Mouse (Mus musculus): Measurements from ENCODE around the gene Pdf. TPM values are rescaled to one million over a fixed set of nuclear protein-coding genes. Genes with fewer than 3 reads are reported as not detected.

Pdf gene
- 53.2 and 57.4 TPM in 2 replicates for polyA plus RNA-seq (2016; fragmentation: Nextera tagmentation; extraction: Ambion mirVana)

DNA sequence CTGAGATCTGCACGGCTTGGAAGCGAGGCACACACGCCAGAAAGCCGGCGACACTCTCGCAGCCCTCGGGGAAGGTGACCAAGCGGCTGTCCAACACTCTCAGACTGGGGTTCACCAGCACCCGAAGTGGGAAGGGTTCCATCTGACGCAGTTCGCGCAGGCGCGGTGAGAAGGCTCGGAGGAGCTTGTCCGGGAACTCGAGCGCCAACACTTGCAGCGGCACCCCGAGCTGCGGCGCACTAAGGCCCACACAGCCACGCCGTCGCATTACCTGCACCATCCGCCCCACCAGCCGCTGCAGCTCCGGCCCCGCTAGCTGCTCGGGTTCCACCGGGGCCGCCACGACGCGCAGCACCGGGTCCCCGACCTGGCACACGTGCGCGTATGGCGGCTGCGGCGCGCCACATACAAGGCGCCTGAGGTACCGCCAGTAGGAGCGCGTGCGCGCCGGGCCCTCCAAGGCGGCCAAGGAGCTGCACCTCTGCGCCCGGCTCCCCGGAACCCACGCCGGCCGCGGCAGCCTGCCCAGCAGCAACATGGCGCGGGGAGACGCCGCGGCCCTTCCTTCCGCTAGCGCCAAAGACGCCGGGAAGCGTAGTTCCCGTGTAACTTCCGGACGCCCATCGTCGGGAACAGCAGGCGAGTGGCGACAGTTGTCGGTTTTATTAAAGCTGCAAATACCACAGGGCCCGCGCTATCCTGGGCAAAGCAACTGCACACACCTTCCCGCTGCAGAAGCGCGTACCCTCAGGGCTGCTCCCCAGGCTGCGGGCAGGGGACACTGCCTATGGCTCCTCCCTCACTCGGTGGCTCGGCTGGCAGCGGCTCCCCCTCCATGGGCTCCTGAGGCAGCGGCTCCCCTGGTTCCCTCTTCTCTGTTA lies at the start of gene Pdf:
Gene Pdf, minus strand, starts transcription at position 554 of the 881 bp plus-strand sequence.
- under 1% methylated on average over 87 of the region's 87 CpGs for WGBS
- no peaks in the 10 kb centered on the region for H3K27me3 ChIP-seq

DNA sequence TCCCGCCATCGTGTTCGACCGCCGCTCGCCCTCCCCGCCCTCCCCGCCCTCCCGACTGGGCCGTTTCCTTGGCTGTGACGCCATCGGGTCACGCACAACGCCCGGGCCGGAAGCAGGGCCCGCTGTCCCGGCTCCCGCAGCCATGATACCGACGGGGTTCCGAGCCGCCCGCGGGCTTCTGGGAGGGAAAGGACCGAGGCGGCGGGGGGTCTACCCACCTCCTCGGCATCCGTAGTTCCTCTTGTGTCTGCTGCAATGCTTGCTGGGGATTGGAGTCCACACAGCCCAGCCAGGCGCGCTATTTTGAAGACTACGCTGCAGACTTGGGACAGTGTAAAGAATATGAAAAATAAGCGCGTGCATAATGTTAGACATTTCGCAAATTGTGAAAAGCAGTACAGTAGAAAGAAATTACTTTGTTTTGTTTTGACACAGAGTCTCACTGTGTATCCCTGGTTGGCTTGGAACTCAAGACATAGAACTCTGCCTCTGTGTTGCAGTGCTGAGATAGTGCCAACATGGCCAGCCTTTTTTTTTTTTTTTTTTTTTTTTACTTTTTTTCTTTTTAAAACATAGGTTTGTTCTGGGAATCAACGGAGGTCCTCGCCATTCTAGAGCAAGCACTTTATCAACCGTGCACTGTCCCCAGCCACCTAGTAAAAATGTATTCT lies 48.1 kb upstream of the Pdf start, which contains the start of gene Terf2:
Gene Terf2, minus strand, starts transcription at position 182 of the 671 bp plus-strand sequence.
- peak within 1 kb of the TSS; percentile 88 for H3K9ac ChIP-seq
- H3K4me1 ChIP-seq, result peaks cover 9% of the 10 kb centered on the region; the same call in 1 of the 2 replicates

More for the DNA sequence above, at the start of gene Pdf:
- ATAC-seq (ENCODE audit: insufficient number of reproducible peaks, insufficient read depth, low FRiP score, low TSS enrichment), result peak; percentile 83
- peaks cover 8% of the 10 kb centered on the region for H3K4me1 ChIP-seq
- peaks cover 76% of the 10 kb centered on the region for H3K36me3 ChIP-seq
- peak within 1 kb of the TSS; percentile 94 for H3K27ac ChIP-seq
- H3K4me3 ChIP-seq, result peak within 1 kb of the TSS; percentile 66
- peak within 1 kb of the TSS; percentile 77 for H3K9ac ChIP-seq
- H3K4me2 ChIP-seq (replicated peaks), result peak within 1 kb of the TSS; percentile 90
- H3K9me3 ChIP-seq, result no peaks in the 10 kb centered on the region

DNA sequence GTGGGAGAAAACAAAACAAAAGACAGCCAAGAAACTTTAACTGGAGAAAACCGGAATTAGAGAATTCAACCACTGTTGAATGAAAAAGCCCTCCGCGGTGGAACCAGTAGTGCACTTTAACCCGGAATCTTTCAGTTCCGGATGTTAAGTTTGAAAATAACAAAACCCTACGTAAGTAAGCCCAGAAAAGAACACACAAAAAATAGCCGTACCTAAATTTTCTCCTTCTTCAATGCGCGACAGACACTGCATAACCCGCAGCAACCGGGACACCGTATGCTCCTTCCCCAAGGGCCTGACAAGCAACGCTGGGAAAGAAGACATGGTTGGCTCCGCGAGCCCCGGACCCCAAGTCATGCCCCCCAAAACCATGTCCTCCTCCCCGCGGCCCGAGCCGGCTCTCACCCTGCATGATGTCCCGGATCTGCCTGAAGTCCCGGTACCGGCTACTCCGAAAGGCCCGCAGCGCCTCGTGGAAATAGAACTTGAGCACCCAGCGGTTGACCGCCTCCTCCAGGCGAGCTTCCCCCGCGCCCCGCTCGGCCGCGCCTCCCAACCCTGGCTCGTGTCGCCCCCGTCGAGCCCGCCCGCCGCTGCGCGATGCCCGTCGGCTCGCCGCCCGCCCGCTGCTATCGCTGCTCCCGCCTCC lies 47.4 kb upstream of the Pdf start:
- Histone ChIP-seq H3K4me1 (peaks cover 9% of the 10 kb centered on the region; the same call in 1 of the 2 replicates), H3K4me2 (replicated peaks) (peak overlapping the region; percentile 61), H3K27ac (peak overlapping the region; percentile 92), H3K36me3 (peaks cover 27% of the 10 kb centered on the region), H3K9me3 (no peaks in the 10 kb centered on the region), H3K4me3 (peak overlapping the region; percentile 74), H3K9ac (peak overlapping the region; percentile 88), H3K27me3 (no peaks in the 10 kb centered on the region)
- ATAC-seq (ENCODE audit: insufficient number of reproducible peaks, insufficient read depth, low FRiP score, low TSS enrichment), result peak; percentile 73
- under 1% methylated on average over 45 of the region's 53 CpGs for WGBS

More for the DNA sequence above, 48.1 kb upstream of the Pdf start, which contains the start of gene Terf2:
- H3K27me3 ChIP-seq, result no peaks in the 10 kb centered on the region
- peak; percentile 90 for ATAC-seq (ENCODE audit: insufficient number of reproducible peaks, insufficient read depth, low FRiP score, low TSS enrichment)
- peaks cover 22% of the 10 kb centered on the region for H3K36me3 ChIP-seq
- WGBS, result 4% methylated on average over 39 of the region's 39 CpGs
- H3K4me3 ChIP-seq, result peak within 1 kb of the TSS; percentile 74
- H3K9me3 ChIP-seq, result no peaks in the 10 kb centered on the region
- H3K4me2 ChIP-seq (replicated peaks), result peak within 1 kb of the TSS; percentile 61
- H3K27ac ChIP-seq, result peak within 1 kb of the TSS; percentile 92

DNA sequence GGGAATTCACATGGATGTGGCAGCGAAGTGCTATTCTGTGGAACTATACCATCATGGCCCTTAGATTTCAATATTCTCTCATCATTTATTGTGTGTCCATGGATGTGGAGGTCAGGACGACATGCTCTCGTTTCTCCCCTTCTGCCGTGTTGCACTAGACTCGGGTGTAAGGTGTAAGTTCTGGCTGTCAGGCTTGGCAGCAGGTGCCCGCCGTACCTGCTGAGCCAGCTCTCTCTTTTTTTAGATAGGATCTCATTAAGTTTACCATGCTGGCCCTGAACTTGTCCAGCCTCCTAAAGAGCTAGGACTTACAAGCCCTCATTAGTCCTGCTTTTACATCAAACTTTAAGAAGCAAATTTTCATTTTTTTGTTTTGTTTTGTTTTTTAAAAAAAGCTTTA lies 42.1 kb upstream of the Pdf start:
- H3K4me3 ChIP-seq, result no peak overlapping the region
- H3K9ac ChIP-seq, result no peak overlapping the region
- H3K27ac ChIP-seq, result no peak overlapping the region
- no peaks in the 10 kb centered on the region for H3K27me3 ChIP-seq
- peaks cover 9% of the 10 kb centered on the region; the same call in 1 of the 2 replicates for H3K4me1 ChIP-seq
- H3K36me3 ChIP-seq, result peaks cover 74% of the 10 kb centered on the region
- H3K9me3 ChIP-seq, result no peaks in the 10 kb centered on the region
- no peak for ATAC-seq (ENCODE audit: insufficient number of reproducible peaks, insufficient read depth, low FRiP score, low TSS enrichment)
- WGBS, result 98% methylated on average over 7 of the region's 7 CpGs
- H3K4me2 ChIP-seq (replicated peaks), result no peak overlapping the region

DNA sequence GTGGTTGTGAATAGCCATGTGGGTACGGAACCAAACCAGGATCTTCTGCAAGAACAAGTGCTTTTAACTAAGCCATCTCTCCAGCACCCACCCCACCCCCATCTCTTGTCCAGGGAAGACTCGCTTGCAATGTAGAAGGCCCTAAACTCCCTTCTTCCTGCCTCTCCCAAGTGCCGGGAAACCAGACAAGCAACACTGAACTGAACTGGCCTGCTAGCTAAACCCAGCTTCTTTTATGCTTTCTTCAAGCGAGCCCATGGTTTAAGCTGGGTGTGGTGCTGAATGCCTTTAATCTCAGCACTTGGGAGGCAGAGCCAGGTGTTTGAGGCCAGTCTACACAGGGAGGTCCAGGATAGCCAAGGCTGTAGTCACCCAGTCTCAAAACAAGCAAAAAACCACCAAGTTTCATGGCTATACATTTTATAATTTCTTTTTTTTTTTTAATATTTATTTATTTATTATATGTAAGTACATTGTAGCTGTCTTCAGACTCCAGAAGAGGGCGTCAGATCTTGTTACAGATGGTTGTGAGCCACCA lies 40.2 kb upstream of the Pdf start:
- WGBS, result 96% methylated on average over 5 of the region's 5 CpGs

DNA sequence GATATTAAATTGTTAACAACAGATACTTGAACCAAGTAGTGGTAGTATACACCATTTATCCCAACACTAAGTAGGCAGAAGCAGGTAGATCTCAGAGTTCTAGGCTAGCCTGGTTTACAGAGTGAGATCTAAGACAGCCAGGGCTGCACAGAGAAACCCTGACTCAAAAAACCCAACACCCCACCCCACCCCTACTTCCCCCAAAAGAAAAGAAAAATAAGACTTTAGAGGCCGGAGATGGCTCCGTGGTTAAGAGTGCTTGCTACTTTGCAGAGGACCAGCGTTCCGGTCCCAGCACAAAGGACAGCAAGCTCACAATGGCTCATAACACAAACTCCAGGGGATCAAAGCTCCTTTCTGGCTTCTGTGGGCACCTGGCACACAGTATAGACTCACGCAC lies 37.6 kb upstream of the Pdf start:
- no peak overlapping the region for H3K9ac ChIP-seq
- no peaks in the 10 kb centered on the region for H3K4me1 ChIP-seq
- no peak overlapping the region for H3K4me3 ChIP-seq
- H3K4me2 ChIP-seq (replicated peaks), result no peak overlapping the region
- H3K27me3 ChIP-seq, result no peaks in the 10 kb centered on the region
- no peak for ATAC-seq (ENCODE audit: insufficient number of reproducible peaks, insufficient read depth, low FRiP score, low TSS enrichment)
- H3K9me3 ChIP-seq, result no peaks in the 10 kb centered on the region
- H3K27ac ChIP-seq, result no peak overlapping the region
- WGBS, result 96% methylated on average over 5 of the region's 5 CpGs
- peaks cover 75% of the 10 kb centered on the region for H3K36me3 ChIP-seq

More for the DNA sequence above, 40.2 kb upstream of the Pdf start:
- Histone ChIP-seq H3K9me3 (no peaks in the 10 kb centered on the region), H3K36me3 (peaks cover 72% of the 10 kb centered on the region), H3K4me2 (replicated peaks) (no peak overlapping the region), H3K4me3 (no peak overlapping the region), H3K4me1 (no peaks in the 10 kb centered on the region), H3K27me3 (no peaks in the 10 kb centered on the region), H3K27ac (no peak overlapping the region), H3K9ac (no peak overlapping the region)
- ATAC-seq (ENCODE audit: insufficient number of reproducible peaks, insufficient read depth, low FRiP score, low TSS enrichment), result no peak

DNA sequence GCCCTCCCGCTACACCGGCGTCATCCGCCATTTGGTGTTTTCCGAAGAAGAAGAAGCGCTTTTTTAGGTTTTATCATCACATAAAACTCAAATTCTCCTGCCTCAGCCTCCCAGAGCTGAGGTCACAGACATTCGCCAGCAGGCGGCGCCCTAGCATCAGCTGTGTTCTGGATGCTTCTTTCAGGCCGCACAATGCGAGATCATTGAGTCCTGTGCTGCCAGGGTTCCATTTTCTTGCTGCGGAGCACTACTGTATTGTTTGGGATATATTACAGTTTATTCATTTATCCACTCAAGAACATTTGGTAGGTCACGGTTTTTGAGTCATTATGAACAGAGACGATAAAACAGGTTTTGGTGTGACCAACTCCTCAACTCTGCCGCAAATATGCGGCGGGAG lies 36.9 kb upstream of the Pdf start:
- no peaks in the 10 kb centered on the region for H3K9me3 ChIP-seq
- no peak overlapping the region for H3K4me3 ChIP-seq
- no peaks in the 10 kb centered on the region for H3K27me3 ChIP-seq
- no peak overlapping the region for H3K9ac ChIP-seq
- 97% methylated on average over 17 of the region's 17 CpGs for WGBS
- H3K36me3 ChIP-seq, result peaks cover 74% of the 10 kb centered on the region
- ATAC-seq (ENCODE audit: insufficient number of reproducible peaks, insufficient read depth, low FRiP score, low TSS enrichment), result no peak
- no peak overlapping the region for H3K27ac ChIP-seq
- no peak overlapping the region for H3K4me2 ChIP-seq (replicated peaks)
- no peaks in the 10 kb centered on the region for H3K4me1 ChIP-seq

DNA sequence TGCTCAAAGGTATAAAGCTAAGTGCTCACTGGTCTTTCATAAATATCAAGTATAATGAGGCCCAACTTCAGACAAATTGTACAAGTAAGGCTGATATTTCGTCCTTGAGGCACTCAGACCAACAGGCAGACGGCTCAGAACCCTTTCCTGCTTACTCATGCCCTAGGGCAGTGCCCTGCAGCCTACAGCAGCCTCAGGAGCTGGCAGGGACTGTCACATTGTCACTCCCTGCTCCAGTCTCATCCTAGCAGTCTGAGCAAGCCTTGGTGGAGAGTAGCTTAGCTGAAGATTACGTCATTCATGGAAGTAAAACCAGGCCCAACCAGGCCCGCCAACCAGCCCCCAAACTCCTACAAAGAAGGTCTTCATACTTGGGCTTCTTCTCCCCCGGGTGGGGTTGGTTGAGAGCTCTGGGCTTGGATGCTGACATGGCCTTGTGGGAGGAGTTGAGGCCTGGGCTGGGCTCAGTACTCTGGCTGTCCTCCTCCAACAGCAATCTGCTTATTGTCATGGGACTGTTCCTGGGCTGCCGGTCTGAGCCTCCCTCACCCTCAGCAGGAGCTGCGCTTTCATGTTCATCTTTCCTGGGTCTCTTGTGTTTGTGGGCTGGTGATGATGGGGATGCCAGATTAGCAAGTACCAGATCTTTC lies 27.9 kb upstream of the Pdf start:
- peaks cover 80% of the 10 kb centered on the region for H3K36me3 ChIP-seq
- no peak for ATAC-seq (ENCODE audit: insufficient number of reproducible peaks, insufficient read depth, low FRiP score, low TSS enrichment)
- no peaks in the 10 kb centered on the region for H3K4me1 ChIP-seq
- no peak overlapping the region for H3K4me3 ChIP-seq
- H3K27ac ChIP-seq, result no peak overlapping the region
- WGBS, result 89% methylated on average over 7 of the region's 7 CpGs
- H3K9me3 ChIP-seq, result no peaks in the 10 kb centered on the region
- no peaks in the 10 kb centered on the region for H3K27me3 ChIP-seq
- no peak overlapping the region for H3K9ac ChIP-seq
- no peak overlapping the region for H3K4me2 ChIP-seq (replicated peaks)

DNA sequence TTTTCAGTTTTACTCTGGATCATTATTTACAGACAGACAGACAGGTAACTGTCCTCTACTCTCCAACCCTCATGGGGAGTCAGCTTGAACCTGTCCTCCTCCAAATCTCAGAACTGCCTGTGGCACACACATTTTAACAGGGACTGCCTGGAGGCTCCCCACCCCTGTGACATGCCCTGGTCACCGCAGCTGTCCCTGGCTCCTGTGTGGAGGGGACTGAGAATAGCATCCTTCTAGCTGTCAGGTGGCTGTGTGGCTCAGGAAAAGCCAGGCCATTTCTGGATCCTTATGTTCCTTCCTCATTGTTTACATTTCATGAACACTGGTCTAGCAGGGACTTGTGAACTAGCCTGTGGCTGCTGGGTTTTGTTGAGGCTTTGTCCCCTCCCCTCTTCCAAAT lies 25.7 kb upstream of the Pdf start:
- Histone ChIP-seq H3K4me3 (no peak overlapping the region), H3K9ac (no peak overlapping the region), H3K27ac (no peak overlapping the region), H3K27me3 (no peaks in the 10 kb centered on the region), H3K4me2 (replicated peaks) (no peak overlapping the region), H3K36me3 (peaks cover 73% of the 10 kb centered on the region), H3K4me1 (no peaks in the 10 kb centered on the region), H3K9me3 (no peaks in the 10 kb centered on the region)
- ATAC-seq (ENCODE audit: insufficient number of reproducible peaks, insufficient read depth, low FRiP score, low TSS enrichment), result no peak
- WGBS, result 82% methylated on average over 1 of the region's 1 CpGs

DNA sequence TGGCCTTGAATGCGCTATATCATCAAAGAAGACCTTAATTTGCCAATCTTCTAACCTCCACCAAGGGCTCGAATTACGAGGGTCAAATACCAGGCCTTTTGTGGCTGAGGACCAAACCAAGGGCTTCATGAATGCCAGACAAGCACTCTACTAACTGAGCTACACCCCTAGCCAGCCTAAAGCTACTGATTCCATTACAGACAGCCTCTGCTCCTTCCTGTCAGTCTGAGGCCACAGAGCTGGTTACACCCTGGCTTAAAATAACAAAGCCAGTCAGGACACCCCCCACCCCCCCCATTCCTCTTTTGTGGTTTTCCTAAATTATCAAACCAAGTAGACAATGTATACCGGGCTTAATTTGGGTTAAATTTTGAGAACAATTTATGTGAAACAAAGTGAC lies 25.3 kb upstream of the Pdf start:
- Histone ChIP-seq H3K27me3 (no peaks in the 10 kb centered on the region), H3K4me3 (no peak overlapping the region), H3K27ac (no peak overlapping the region), H3K9me3 (no peaks in the 10 kb centered on the region), H3K36me3 (peaks cover 73% of the 10 kb centered on the region), H3K4me1 (no peaks in the 10 kb centered on the region), H3K4me2 (replicated peaks) (no peak overlapping the region), H3K9ac (no peak overlapping the region)
- 71% methylated on average over 4 of the region's 4 CpGs for WGBS
- no peak for ATAC-seq (ENCODE audit: insufficient number of reproducible peaks, insufficient read depth, low FRiP score, low TSS enrichment)
